Mouse (Mus musculus) embryo, embryonic 11.5 days (tissue): ENCODE results near the gene Exoc5.

Experiments used
- DNase-seq: peaks from one replicate; pipeline ENCODE4 v3.0.0-alpha.2; 2012; ENCODE audit warnings: low read depth, low spot score

Gene Exoc5

GRCm38 (mm10) chr14:49007979-49008378 is 58.5 kb downstream of the Exoc5 start:
- DNase-seq: no peak

DNA sequence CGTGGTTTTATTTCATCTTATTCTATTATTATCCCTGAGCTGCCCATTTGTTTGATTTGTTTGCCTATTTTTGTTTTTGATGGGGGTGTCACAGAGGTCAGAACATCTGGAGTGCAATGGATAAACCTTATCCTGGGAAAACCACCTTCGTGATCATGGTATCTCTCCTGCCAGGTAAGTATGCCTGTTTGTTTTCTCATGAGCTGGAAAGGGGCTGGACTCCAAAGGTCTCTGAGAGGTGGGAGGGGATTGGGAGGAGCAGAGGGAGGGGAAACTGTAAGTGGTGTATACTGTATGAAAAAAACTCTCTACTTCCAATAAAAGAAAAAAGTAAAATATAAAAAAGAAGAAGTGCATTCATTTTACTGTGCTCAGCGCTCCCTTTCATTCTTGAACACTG is 64.8 kb downstream of the Exoc5 start:
- no peak for DNase-seq

DNA sequence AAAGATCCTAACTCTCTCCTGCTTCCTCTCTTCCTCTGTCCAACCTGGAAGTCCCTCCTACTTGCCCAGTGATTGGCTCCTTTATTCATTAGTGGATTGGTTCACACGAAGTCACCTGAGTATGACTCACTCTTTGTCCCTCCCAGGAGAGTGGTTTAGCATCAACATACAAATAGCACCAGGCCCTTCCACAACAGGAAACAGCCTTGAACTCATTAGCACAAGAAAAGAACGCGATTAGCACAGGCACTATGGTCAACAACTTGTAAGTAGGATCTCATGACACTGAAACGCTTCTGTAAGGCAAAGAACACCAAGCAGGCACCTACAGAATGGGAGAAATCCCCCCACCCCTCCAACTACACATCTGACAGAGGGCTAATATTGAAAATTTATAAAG is 67.7 kb downstream of the Exoc5 start:
- DNase-seq: no peak

GRCm38 (mm10) chr14:48993861-48994260 is 72.6 kb downstream of the Exoc5 start:
- no peak for DNase-seq

DNA sequence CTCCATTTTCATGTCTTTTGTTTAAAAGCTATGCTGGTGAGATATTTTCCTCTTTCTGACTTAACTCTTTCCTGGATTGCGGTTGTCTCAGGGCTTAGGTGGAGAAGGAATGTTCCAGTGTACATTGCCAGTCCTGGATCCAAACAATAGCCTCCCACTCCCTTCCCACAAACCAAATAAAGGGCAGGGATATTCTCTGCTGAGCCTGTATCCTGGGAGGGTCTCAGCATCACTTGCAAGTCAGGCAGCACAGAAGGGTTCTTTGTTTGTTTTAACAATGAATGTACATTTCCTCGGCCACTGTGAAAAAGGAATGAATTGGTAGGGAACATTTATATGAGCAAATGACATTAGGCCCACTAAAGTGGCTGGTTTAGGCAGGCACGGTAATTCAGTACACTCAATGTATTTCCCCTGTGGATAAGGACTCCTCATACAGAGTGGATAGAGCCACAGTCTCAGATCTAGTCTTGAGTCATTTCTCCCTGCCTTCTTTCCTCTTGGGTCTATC is 74.3 kb downstream of the Exoc5 start:
- DNase-seq: no peak

- DNase-seq: no peak
Observed at GRCm38 (mm10) chr14:48991144-48991522, 75.3 kb downstream of the Exoc5 start.

- DNase-seq: peak; percentile 42
Observed at GRCm38 (mm10) chr14:48990471-48991143, 75.8 kb downstream of the Exoc5 start.

- no peak for DNase-seq
Observed at GRCm38 (mm10) chr14:48989831-48990230, 76.6 kb downstream of the Exoc5 start.

- no peak for DNase-seq
Observed at GRCm38 (mm10) chr14:48986231-48986630, 80.2 kb downstream of the Exoc5 start.

DNA sequence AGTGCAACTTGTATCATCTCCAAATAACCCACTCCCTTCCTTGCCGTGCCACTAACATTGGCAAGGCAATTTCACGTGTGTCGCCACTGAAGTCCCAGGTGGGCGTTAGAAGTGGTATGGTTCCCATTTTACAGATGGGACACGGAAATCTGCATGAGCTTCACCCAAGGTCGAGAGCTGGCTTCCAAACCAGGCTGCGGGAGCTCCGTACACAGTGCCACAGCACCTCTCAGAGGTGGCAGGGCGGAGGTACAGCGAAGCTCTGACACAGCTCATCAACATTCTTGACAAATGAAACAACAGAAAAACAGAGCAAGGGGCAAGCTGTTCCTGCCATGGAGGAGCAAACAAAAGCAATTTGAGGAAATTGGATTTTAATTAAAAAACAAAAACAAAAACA is 80.8 kb downstream of the Exoc5 start:
- DNase-seq: no peak

DNA sequence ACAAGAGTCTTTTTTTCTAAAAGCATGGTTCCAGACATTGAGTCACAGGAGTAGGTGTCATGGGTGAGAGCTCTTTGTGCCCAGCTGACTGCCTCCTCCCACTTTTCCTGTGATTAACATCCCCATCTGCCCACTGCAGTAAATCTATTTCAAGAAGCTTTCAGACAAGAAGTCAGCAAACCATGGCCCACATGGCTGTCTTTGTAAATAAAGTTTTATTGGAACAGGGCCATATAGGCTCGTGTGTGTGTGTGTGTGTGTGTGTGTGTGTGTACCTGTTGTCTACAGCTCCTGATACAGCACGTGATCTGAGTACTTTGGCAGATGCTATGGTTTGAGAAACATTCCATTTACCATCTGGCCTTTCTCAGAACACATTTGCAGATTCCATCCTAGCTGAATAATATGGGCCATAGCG is 87.5 kb downstream of the Exoc5 start:
- no peak for DNase-seq

- DNase-seq: no peak
Observed at GRCm38 (mm10) chr14:48971546-48971945, 94.9 kb downstream of the Exoc5 start.

DNA sequence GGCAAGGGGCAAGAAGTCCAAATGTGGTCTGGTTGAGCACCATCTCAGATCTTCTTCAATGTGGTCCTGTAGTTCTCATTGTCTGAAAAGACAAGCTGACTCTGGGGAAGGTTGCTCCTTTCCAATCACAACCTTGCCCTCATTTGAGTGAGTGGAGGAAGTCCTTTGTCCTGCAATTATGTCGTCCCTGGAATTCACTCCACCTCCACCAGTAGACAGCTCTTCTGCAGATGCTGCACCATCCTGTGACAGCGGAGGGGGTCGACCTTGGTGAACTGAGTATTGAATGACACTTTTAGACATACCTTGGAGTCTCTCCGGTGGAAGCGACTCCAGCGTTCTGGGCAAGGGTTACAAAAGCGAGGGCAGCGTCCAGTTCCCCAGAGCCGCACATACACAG is 97.8 kb downstream of the Exoc5 start:
- no peak for DNase-seq
